Mouse (Mus musculus): ENCODE measurements at regions not wholly inside any gene's neighbourhood (a gene's known extent, or its start where the extent isn't known, plus 50 kb on each side); places are given as distances from the start of the nearest gene placed in this dataset.
A peak's percentile ranks its signal among the peaks of the same experiment; 100 is the strongest.

GRCm38 (mm10) chr2:166434554-166434953 is 279.1 kb downstream of the Prex1 start:
- Histone ChIP-seq H3K27ac (ENCODE audit: low read depth, low read length) (no peak overlapping the region), H3K9me3 (replicated peaks; ENCODE audit: control insufficient read depth, low read length) (no peaks in the 10 kb centered on the region)
- DNase-seq (ENCODE audit: low spot score), result no peak

GRCm38 (mm10) chr2:166433655-166434333 is 278.3 kb upstream of the Sulf2 start:
- Histone ChIP-seq H3K27me3 (replicated peaks; ENCODE audit: control insufficient read depth, insufficient read depth, low read length) (0 out of 2 replicates have a peak, but pooled peaks cover 5% of the 10 kb centered on the region), H3K36me3 (ENCODE audit: control insufficient read depth, insufficient read depth, low read length) (no peaks in the 10 kb centered on the region), H3K4me2 (ENCODE audit: low read length) (no peak overlapping the region), H3K9me3 (replicated peaks; ENCODE audit: control insufficient read depth, low read length) (no peaks in the 10 kb centered on the region), H3K4me1 (ENCODE audit: control insufficient read depth, insufficient read depth, low read length) (peaks cover 22% of the 10 kb centered on the region), H3K4me3 (ENCODE audit: low read depth, low read length) (no peak overlapping the region), H3K9ac (ENCODE audit: low read length) (no peak overlapping the region), H3K27ac (ENCODE audit: low read depth, low read length) (peak overlapping the region; percentile 50; the same call in 1 of the 2 replicates)
- DNase-seq (ENCODE audit: low spot score) (peak; percentile 76), ATAC-seq (no peak)
- 50% methylated on average over 15 of the region's 15 CpGs for WGBS

More at GRCm38 (mm10) chr2:166434554-166434953, 279.1 kb downstream of the Prex1 start:
- no peak for ATAC-seq
- no peak overlapping the region for H3K9ac ChIP-seq (ENCODE audit: low read length)
- WGBS, result 73% methylated on average over 8 of the region's 8 CpGs
- no peaks in the 10 kb centered on the region for H3K36me3 ChIP-seq (ENCODE audit: control insufficient read depth, insufficient read depth, low read length)
- no peak overlapping the region for H3K4me2 ChIP-seq (ENCODE audit: low read length)
- 0 out of 2 replicates have a peak, but pooled peaks cover 5% of the 10 kb centered on the region for H3K27me3 ChIP-seq (replicated peaks; ENCODE audit: control insufficient read depth, insufficient read depth, low read length)
- peaks cover 22% of the 10 kb centered on the region for H3K4me1 ChIP-seq (ENCODE audit: control insufficient read depth, insufficient read depth, low read length)
- H3K4me3 ChIP-seq (ENCODE audit: low read depth, low read length), result no peak overlapping the region

DNA sequence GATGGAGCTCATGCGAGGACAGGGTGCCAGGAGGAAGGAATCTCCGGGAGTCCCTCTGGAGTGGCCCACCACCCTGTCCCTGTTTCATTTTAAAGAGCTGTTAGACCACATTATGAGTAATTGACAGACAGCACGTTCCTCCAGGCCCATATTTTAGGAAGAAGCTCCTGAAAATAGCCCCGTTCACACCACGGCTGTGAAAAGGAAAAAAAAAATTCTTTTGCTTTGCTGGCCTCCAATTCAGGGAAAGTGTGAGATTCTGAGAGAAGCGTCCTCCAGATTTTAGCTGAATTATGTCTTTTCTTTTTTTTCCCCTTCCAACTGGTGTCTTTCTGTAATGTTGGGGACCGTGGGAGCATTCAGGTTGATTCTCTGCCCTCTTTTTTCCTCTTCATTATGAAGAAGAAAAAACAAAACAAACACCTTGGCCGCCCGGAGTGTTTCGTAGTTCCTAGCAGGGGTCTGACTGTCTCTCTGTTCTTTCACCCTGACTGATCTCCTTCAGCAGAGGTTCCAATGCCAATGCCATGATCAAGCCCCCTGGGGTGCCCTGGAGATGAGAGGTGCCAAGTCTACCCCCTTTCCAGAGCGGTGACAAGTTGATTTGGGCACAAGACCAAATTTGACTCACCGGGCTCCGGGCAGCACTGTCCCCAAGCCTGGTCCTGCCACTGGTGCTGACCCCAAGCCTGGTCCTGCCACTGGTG is 277.6 kb upstream of the Sulf2 start:
- peak overlapping the region; percentile 50; the same call in 1 of the 2 replicates for H3K27ac ChIP-seq (ENCODE audit: low read depth, low read length)

GRCm38 (mm10) chr2:166432531-166432930 is 277.1 kb upstream of the Sulf2 start:
- Histone ChIP-seq H3K36me3 (ENCODE audit: control insufficient read depth, insufficient read depth, low read length) (no peaks in the 10 kb centered on the region), H3K9ac (ENCODE audit: low read length) (no peak overlapping the region), H3K4me1 (ENCODE audit: control insufficient read depth, insufficient read depth, low read length) (peaks cover 24% of the 10 kb centered on the region), H3K27me3 (replicated peaks; ENCODE audit: control insufficient read depth, insufficient read depth, low read length) (0 out of 2 replicates have a peak, but pooled peaks cover 5% of the 10 kb centered on the region), H3K4me2 (ENCODE audit: low read length) (no peak overlapping the region), H3K27ac (ENCODE audit: low read depth, low read length) (no peak overlapping the region), H3K4me3 (ENCODE audit: low read depth, low read length) (no peak overlapping the region), H3K9me3 (replicated peaks; ENCODE audit: control insufficient read depth, low read length) (no peaks in the 10 kb centered on the region)
- no peak for DNase-seq (ENCODE audit: low spot score)
- no peak for ATAC-seq
- WGBS, result 69% methylated on average over 8 of the region's 8 CpGs

More for the DNA sequence above, 277.6 kb upstream of the Sulf2 start:
- ATAC-seq (no peak), DNase-seq (ENCODE audit: low spot score) (no peak)
- H3K27me3 ChIP-seq (replicated peaks; ENCODE audit: control insufficient read depth, insufficient read depth, low read length), result 0 out of 2 replicates have a peak, but pooled peaks cover 5% of the 10 kb centered on the region
- WGBS, result 59% methylated on average over 13 of the region's 13 CpGs
- no peak overlapping the region for H3K9ac ChIP-seq (ENCODE audit: low read length)
- H3K4me2 ChIP-seq (ENCODE audit: low read length), result no peak overlapping the region
- no peaks in the 10 kb centered on the region for H3K36me3 ChIP-seq (ENCODE audit: control insufficient read depth, insufficient read depth, low read length)
- peaks cover 22% of the 10 kb centered on the region for H3K4me1 ChIP-seq (ENCODE audit: control insufficient read depth, insufficient read depth, low read length)
- no peaks in the 10 kb centered on the region for H3K9me3 ChIP-seq (replicated peaks; ENCODE audit: control insufficient read depth, low read length)
- no peak overlapping the region for H3K4me3 ChIP-seq (ENCODE audit: low read depth, low read length)

GRCm38 (mm10) chr2:166429918-166430317 is 274.5 kb upstream of the Sulf2 start:
- H3K27me3 ChIP-seq (replicated peaks; ENCODE audit: control insufficient read depth, insufficient read depth, low read length), result peaks cover 7% of the 10 kb centered on the region; the same call in 1 of the 2 replicates
- no peak for DNase-seq (ENCODE audit: low spot score)
- no peak overlapping the region for H3K4me2 ChIP-seq (ENCODE audit: low read length)
- no peak for ATAC-seq
- 54% methylated on average over 5 of the region's 5 CpGs for WGBS
- H3K36me3 ChIP-seq (ENCODE audit: control insufficient read depth, insufficient read depth, low read length), result no peaks in the 10 kb centered on the region
- H3K9me3 ChIP-seq (replicated peaks; ENCODE audit: control insufficient read depth, low read length), result no peaks in the 10 kb centered on the region
- peaks cover 24% of the 10 kb centered on the region for H3K4me1 ChIP-seq (ENCODE audit: control insufficient read depth, insufficient read depth, low read length)
- H3K27ac ChIP-seq (ENCODE audit: low read depth, low read length), result no peak overlapping the region
- no peak overlapping the region for H3K9ac ChIP-seq (ENCODE audit: low read length)
- H3K4me3 ChIP-seq (ENCODE audit: low read depth, low read length), result no peak overlapping the region

GRCm38 (mm10) chr2:166429494-166429893 is 274.0 kb upstream of the Sulf2 start:
- Histone ChIP-seq H3K9me3 (replicated peaks; ENCODE audit: control insufficient read depth, low read length) (no peaks in the 10 kb centered on the region), H3K27ac (ENCODE audit: low read depth, low read length) (no peak overlapping the region), H3K27me3 (replicated peaks; ENCODE audit: control insufficient read depth, insufficient read depth, low read length) (peaks cover 5% of the 10 kb centered on the region; the same call in 1 of the 2 replicates), H3K9ac (ENCODE audit: low read length) (no peak overlapping the region), H3K4me2 (ENCODE audit: low read length) (no peak overlapping the region), H3K4me1 (ENCODE audit: control insufficient read depth, insufficient read depth, low read length) (peaks cover 23% of the 10 kb centered on the region), H3K36me3 (ENCODE audit: control insufficient read depth, insufficient read depth, low read length) (no peaks in the 10 kb centered on the region), H3K4me3 (ENCODE audit: low read depth, low read length) (no peak overlapping the region)
- ATAC-seq, result no peak
- DNase-seq (ENCODE audit: low spot score), result no peak
- 84% methylated on average over 12 of the region's 12 CpGs for WGBS

- peaks cover 5% of the 10 kb centered on the region; the same call in 1 of the 2 replicates for H3K27me3 ChIP-seq (replicated peaks; ENCODE audit: control insufficient read depth, insufficient read depth, low read length)
- ATAC-seq, result no peak
- H3K9me3 ChIP-seq (replicated peaks; ENCODE audit: control insufficient read depth, low read length), result no peaks in the 10 kb centered on the region
Measured at GRCm38 (mm10) chr2:166427390-166427789, 271.9 kb upstream of the Sulf2 start.

DNA sequence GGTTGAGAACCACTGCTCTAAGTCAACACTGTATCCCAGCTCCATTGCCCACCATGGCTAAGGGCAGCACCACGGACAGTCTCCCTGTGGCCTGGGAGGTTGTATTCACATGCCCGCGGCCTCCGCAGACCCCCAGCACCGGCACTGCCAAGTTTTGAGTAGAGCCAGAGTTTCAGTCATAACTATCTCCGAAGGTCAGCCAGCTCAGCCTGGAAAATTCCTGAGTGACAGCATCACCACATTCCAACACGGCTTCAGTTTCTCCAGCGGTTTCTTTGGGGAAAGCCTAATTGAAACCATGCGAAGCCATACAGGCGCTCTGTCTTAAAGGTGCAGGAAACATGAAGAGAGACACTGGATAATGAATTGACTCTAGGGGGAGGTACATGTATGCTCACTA is 271.5 kb upstream of the Sulf2 start:
- Histone ChIP-seq H3K4me3 (ENCODE audit: low read depth, low read length) (no peak overlapping the region), H3K27ac (ENCODE audit: low read depth, low read length) (no peak overlapping the region), H3K9ac (ENCODE audit: low read length) (no peak overlapping the region), H3K9me3 (replicated peaks; ENCODE audit: control insufficient read depth, low read length) (no peaks in the 10 kb centered on the region), H3K4me2 (ENCODE audit: low read length) (no peak overlapping the region), H3K4me1 (ENCODE audit: control insufficient read depth, insufficient read depth, low read length) (peaks cover 14% of the 10 kb centered on the region), H3K27me3 (replicated peaks; ENCODE audit: control insufficient read depth, insufficient read depth, low read length) (peaks cover 3% of the 10 kb centered on the region; the same call in 1 of the 2 replicates), H3K36me3 (ENCODE audit: control insufficient read depth, insufficient read depth, low read length) (no peaks in the 10 kb centered on the region)
- 49% methylated on average over 10 of the region's 10 CpGs for WGBS
- no peak for DNase-seq (ENCODE audit: low spot score)
- no peak for ATAC-seq

More at GRCm38 (mm10) chr2:166427390-166427789, 271.9 kb upstream of the Sulf2 start:
- no peak overlapping the region for H3K9ac ChIP-seq (ENCODE audit: low read length)
- DNase-seq (ENCODE audit: low spot score), result no peak
- no peak overlapping the region for H3K4me3 ChIP-seq (ENCODE audit: low read depth, low read length)
- no peaks in the 10 kb centered on the region for H3K36me3 ChIP-seq (ENCODE audit: control insufficient read depth, insufficient read depth, low read length)
- peaks cover 14% of the 10 kb centered on the region for H3K4me1 ChIP-seq (ENCODE audit: control insufficient read depth, insufficient read depth, low read length)
- 79% methylated on average over 6 of the region's 6 CpGs for WGBS
- no peak overlapping the region for H3K4me2 ChIP-seq (ENCODE audit: low read length)
- no peak overlapping the region for H3K27ac ChIP-seq (ENCODE audit: low read depth, low read length)

DNA sequence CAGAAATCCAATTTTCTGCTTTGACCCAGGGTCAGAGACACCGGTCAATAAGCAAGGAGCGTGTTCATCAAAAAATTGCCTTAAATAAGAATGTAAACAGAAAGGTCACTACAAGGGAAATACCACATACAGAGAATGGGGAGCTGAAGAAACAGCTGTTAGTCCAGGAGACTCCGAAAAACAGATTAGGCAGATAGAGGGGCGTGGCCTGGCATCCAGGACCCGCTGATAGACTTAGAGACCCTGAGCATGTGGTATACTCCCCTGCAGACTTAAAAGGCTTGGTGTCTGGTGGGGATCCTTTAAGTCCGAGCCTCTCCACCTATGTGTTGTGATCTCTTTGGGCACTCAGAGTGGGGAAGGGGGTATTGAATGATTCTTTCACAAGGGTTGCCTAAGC is 271.0 kb upstream of the Sulf2 start:
- no peaks in the 10 kb centered on the region for H3K9me3 ChIP-seq (replicated peaks; ENCODE audit: control insufficient read depth, low read length)
- DNase-seq (ENCODE audit: low spot score), result no peak
- whole genome bisulfite sequencing, result 70% methylated on average over 6 of the region's 6 CpGs
- no peak overlapping the region for H3K4me3 ChIP-seq (ENCODE audit: low read depth, low read length)
- no peak overlapping the region for H3K4me2 ChIP-seq (ENCODE audit: low read length)
- H3K36me3 ChIP-seq (ENCODE audit: control insufficient read depth, insufficient read depth, low read length), result no peaks in the 10 kb centered on the region
- no peak overlapping the region for H3K27ac ChIP-seq (ENCODE audit: low read depth, low read length)
- H3K4me1 ChIP-seq (ENCODE audit: control insufficient read depth, insufficient read depth, low read length), result peaks cover 14% of the 10 kb centered on the region
- no peak overlapping the region for H3K9ac ChIP-seq (ENCODE audit: low read length)
- no peak for ATAC-seq
- peaks cover 3% of the 10 kb centered on the region; the same call in 1 of the 2 replicates for H3K27me3 ChIP-seq (replicated peaks; ENCODE audit: control insufficient read depth, insufficient read depth, low read length)

All from forebrain, embryonic 14.5 days (tissue).